Mouse (Mus musculus) embryo, embryonic 9.5 days (tissue): ENCODE results near the gene Tmem54.

ENCODE experiments used
- DNase-seq: peaks from one replicate; pipeline ENCODE4 v3.0.0-alpha.2; 2017; ENCODE audit errors: extremely low spot score

The Tmem54 gene

DNA sequence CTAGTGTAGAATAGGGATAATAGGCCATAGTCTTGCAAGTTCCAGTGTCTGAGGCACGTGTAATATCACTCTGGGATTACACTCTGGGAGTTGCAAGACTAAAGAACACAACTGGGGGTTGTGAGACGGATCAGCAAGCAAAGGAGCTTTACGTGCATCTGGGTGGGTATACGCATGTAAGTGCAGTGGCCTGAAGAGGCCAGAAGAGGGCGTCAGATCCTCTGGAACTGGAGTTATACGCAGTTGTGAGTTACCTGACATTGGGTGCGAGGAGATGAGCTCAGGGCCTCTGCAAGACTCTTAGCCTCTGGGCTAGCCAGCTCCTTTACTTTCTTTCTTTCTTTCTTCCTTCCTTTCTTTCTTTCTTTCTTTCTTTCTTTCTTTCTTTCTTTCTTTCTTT, 8.3 kb upstream of the Tmem54 start:
- no peak for DNase-seq

DNA sequence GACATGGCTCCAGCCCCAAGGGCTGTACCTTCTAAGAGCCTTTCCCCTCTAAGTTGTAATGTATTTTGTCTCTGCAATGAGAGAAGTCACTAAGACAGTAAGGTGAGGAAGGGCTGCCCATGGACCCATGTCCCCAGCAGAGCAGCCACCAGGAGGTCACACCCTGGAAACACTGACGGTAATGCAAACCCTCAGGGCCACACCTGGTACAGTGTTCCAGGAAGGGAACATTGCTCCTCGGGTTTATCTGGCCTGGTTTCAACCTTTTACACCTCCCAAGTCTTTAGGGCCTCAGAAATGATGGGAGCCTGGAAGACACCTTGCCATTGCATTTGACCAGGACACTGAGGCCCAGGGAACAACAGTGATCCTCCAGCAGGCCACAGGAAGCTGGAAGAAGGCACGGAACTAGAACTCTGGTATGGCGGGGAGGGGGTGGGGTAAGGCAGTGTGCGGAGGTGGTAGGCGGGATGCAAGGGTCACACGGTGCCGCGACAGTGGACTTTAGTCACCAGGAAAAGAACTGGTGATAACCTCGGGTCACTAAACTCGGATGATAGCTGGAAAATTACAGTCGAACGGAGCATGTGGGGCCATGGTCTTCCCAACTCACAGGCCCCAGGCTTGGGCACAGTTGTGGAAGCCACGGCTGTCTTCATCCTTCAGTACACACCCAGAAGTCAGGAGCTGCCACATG, 3.1 kb upstream of the Tmem54 start:
- DNase-seq: no peak

DNA sequence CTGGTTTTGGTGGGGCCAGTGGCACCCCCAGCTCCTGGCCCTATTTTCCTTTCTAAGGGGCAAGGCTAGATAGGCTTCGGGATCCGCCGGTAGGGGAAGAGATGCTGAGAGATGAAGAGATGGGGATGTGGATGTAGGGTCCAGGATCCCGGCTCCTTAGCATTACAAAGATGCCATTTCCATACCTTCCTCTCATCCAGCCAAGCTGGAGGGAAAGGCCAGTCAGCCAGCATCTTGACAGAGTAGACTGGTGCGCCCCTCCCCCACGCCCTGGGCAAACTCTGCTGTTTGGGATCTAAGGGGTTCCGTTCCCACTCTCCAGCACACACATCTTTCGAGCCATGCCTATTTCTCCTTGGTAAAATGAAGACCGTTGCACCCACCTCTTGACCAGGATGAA, 725 bp downstream of the Tmem54 start:
- DNase-seq: no peak

- DNase-seq: no peak
Measured at GRCm38 (mm10) chr4:129107348-129107899, 2.1 kb downstream of the Tmem54 start.

- DNase-seq: no peak
Measured at GRCm38 (mm10) chr4:129108624-129109023, 3.3 kb downstream of the Tmem54 start.

DNA sequence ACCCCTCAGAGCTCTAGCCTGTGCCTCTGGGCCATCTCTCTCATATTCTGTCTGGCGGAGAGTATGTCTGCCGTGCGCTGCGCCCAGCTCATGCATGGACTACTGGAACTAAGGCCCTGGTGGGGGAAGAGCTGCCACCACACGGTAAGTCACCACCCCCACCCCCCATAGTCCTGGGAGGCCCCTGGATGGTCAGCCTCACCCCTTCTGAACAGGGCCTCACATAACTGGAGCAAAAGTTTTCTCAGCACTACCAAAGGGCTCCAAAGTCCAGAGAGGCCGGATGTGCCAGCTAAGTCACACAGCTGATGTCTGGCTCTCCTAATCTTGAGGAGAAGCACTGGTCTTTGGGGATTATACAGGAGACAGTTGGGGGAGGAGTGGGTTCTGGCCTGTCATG, 5.5 kb downstream of the Tmem54 start:
- no peak for DNase-seq

DNA sequence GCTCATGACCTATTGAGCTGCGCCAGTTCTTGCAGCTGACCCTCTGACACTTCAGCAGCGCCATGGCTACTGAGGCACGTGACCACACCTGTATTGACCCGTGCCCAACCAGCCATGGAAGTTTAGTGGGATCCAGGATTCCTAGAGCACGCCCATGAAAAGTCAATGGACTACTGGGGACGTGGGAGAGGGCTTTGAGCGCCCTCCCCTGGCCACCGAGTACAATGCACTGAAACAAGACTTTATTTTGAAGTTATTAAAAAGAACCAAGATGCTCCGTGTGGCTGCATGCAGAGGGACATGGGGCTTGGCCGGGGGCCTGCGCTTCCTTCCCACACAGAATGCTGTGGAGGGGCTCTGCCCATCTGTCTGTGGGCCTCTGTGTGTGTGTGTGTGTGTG, 6.0 kb downstream of the Tmem54 start:
- no peak for DNase-seq

DNA sequence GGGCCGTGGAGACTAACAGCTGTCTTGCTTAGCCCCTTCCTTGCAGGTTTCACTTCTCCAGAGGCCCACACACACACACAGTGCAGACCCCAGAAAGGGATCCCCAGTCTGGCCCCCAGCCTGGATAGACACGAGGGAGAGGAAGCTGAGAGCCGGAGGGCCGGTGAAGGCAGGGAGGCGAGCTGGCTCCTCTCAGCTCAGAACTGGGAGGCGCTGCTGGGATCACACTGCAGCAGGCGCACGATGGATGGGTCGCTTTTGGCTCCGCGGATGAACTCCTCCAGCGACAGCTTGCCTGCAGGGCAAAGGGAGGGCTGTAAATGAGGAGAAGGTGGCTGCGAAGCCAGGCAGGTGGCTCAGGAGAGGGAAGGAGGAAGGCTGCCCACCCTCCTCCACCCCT, 6.9 kb downstream of the Tmem54 start:
- no peak for DNase-seq

DNA sequence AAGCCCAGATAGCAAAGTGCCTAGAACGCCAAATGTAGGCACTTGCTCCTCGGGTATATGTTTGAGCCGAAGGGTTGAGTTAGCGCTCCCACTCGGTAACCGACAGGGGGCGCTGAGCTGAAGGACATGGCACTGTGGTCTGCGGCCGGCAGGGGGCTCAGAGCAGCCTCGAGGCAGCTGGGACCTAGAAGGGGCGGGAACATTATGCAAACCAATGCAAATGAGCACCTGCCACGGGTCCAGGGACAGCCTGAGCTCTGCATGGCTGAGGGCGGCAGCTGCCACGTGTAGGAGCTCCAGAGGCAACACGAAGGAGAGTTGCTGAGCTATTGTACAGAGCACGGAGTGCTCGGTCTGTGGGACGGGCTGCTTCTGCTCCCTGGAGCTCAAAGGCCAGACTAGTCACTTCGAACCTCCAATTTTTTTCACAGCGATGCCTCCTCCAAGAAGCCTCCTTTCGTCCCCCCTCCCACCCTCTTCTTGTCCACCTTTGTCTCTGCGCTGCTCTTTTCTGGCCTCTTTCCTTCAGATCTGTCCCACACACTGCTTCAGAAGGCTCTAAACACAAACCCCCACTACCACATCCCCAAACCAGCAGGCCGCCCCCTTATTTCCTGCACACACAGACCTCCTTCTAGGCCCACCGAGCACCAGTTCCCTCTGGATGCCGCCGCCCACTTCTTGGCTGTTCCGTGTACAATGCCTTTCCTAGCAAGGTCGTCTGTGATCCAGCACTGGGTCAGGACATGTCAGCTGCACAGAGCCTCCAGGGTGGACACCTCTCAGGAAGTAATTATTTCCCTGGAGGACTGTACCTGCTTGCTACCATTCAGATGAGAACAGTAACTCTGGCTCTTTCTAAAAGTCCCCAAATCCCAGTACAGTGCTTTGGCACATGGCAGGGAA, 8.0 kb downstream of the Tmem54 start:
- DNase-seq: peak; percentile 78

GRCm38 (mm10) chr4:129116703-129117102, 11.4 kb downstream of the Tmem54 start:
- no peak for DNase-seq

- no peak for DNase-seq
Measured at GRCm38 (mm10) chr4:129117720-129118510, 12.6 kb downstream of the Tmem54 start.

GRCm38 (mm10) chr4:129119708-129120107, 14.4 kb downstream of the Tmem54 start:
- no peak for DNase-seq

- peak; percentile 78 for DNase-seq
Measured at GRCm38 (mm10) chr4:129120520-129121445, 15.4 kb downstream of the Tmem54 start.

GRCm38 (mm10) chr4:129121569-129122086, 16.3 kb downstream of the Tmem54 start, which contains the start of gene Hpca:
Gene Hpca, minus strand, starts transcription at chr4:129122036.
- DNase-seq: no peak

GRCm38 (mm10) chr4:129122107-129122506, 16.8 kb downstream of the Tmem54 start:
- no peak for DNase-seq

- no peak for DNase-seq
Measured at GRCm38 (mm10) chr4:129122719-129123118, 17.4 kb downstream of the Tmem54 start.

- peak; percentile 29 for DNase-seq
Measured at GRCm38 (mm10) chr4:129124652-129125146, 19.4 kb downstream of the Tmem54 start.

DNA sequence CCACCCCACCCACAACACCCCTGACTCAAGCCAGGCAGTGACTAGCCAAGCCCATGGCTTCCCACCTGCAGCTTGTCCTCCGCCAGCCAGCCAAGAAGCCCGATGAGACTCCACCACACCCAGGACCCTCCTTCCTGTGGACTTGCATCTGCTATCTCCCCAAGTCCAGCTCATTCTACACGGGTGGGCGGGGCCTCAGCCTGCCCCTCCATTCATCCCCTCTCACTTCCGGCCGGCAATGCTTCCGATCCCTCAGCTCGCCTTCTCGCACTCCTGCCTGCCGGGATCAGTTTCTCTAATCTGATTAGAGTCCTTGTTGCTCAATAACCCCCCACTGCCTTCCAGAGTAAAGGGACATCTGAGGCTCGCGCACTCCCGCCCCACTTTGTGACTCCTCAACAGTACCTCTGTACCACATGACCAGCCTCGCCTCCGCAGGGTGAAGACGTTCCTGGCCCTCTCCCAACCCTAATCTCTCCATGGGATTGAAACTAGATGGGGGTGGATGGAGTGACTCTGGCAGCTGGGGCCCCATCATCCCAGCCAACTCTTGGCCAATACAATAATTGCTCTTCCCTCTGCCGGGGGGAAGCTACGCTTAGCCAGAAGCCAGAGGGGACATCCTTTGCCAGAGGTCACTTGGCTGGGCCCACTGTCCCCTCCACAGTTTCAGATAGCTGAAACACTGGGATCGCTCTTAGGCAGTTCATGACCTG, 20.5 kb downstream of the Tmem54 start:
- DNase-seq: peak; percentile 30

DNA sequence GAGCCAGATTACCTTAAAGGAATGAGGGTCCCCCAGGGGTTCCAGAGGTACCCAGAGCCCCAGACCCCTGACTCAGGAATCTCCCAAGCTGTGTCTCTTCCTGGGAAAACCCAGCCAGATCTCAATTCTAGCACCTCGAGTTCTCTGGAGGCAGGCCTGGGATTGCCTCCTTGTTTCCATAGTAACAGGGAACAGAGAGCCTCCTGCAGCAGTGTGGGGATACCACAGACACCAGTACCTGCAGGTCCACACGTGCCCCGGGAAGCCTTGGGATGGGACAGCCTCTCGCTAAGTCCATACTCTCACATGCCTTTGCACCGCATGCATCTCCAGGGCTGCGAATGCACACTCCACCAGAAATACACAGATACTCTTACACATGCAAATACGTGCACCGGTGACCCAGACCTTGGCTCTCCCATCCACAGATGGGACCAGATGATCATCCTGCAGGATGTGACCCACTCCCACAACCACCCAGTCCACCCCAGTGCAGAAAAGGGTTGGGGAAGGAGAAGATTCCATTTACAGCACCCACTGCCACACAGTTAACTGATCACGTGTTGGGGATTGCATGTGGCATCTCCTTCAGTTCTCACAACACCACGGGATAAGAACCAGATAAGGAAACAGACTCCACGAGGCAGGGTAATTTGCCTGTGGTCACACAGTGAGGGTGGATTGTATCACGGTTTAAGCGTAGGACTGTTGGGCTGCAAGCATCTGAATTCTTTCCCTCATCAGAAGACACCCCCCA, 23.4 kb downstream of the Tmem54 start:
- no peak for DNase-seq
